Mouse (Mus musculus) MEL (cell line): ENCODE results near the gene Nsg2.
"Not testable (repeated sequence)": the region's sequence is repeated elsewhere in the genome, so short reads cannot be mapped to it uniquely, and the experiment has no call there.

ENCODE experiments used
- CHD1 ChIP-seq: IDR thresholded peaks from 2 replicates; pipeline ENCODE4 v1.6.1; 2012; ENCODE audit warnings: low read depth, mild to moderate bottlenecking, inconsistent platforms, low read length, improper control_type of control experiment
- CTCF ChIP-seq, 3 experiments: IDR thresholded peaks in 2 of 3; conservative IDR thresholded peaks in 1 of 3; 2 replicates each; pipeline ENCODE4 v1.5.1; 2011 to 2012; ENCODE audit warnings: low read length in 3 of 3, low read depth in 2 of 3, mild to moderate bottlenecking in 2 of 3, improper control_type of control experiment in 1 of 3, inconsistent platforms in 1 of 3, mixed read lengths in 1 of 3, moderate library complexity in 1 of 3; ENCODE audit not compliant: control insufficient read depth in 1 of 3, insufficient read depth in 1 of 3, poor library complexity in 1 of 3, severe bottlenecking in 1 of 3
- EP300 ChIP-seq, 2 experiments: IDR thresholded peaks; 2 replicates each; pipeline ENCODE4 v1.6.1; 2011; ENCODE audit warnings: improper control_type of control experiment in 2 of 2, low read length in 2 of 2, low read depth in 1 of 2, mild to moderate bottlenecking in 1 of 2
- GABPA ChIP-seq: IDR thresholded peaks from 2 replicates; pipeline ENCODE4 v1.6.1; 2012; ENCODE audit warnings: low read depth, mild to moderate bottlenecking, inconsistent platforms, low read length, improper control_type of control experiment, moderate library complexity
- HCFC1 ChIP-seq: IDR thresholded peaks from 2 replicates; pipeline ENCODE4 v1.6.1; 2012; ENCODE audit warnings: low read depth, mild to moderate bottlenecking, inconsistent platforms, low read length, improper control_type of control experiment, moderate library complexity
- MAX ChIP-seq: IDR thresholded peaks from 2 replicates; pipeline ENCODE4 v1.6.1; 2011; ENCODE audit warnings: low read length, improper control_type of control experiment
- MEF2A ChIP-seq: IDR thresholded peaks from 2 replicates; pipeline ENCODE4 v1.6.1; 2014; ENCODE audit warnings: low read depth, mild to moderate bottlenecking, inconsistent platforms, low read length, improper control_type of control experiment; ENCODE audit not compliant: poor library complexity, insufficient replicate concordance, severe bottlenecking; ENCODE audit errors: extremely low read depth
- POLR2A ChIP-seq, 2 experiments: IDR thresholded peaks; 2 replicates each; pipeline ENCODE4 v1.6.1; 2011 to 2012; ENCODE audit warnings: low read length in 2 of 2, mild to moderate bottlenecking in 2 of 2, control low read depth in 1 of 2, improper control_type of control experiment in 1 of 2, low read depth in 1 of 2, moderate library complexity in 1 of 2; ENCODE audit not compliant: control insufficient read depth in 1 of 2, insufficient read depth in 1 of 2, poor library complexity in 1 of 2
- POLR2AphosphoS5 ChIP-seq: IDR thresholded peaks from 2 replicates; pipeline ENCODE4 v1.6.1; 2012; ENCODE audit warnings: low read depth, borderline replicate concordance, mild to moderate bottlenecking, inconsistent platforms, low read length, moderate library complexity, mixed read lengths
- RAD21 ChIP-seq: IDR thresholded peaks from 2 replicates; pipeline ENCODE4 v1.6.1; 2011; ENCODE audit warnings: mild to moderate bottlenecking, low read depth, low read length, improper control_type of control experiment
- TAL1 ChIP-seq: IDR thresholded peaks from 2 replicates; pipeline ENCODE4 v1.6.1; 2012; ENCODE audit warnings: mild to moderate bottlenecking, inconsistent platforms, low read length, moderate library complexity, mixed read lengths
- TCF12 ChIP-seq: IDR thresholded peaks from 2 replicates; pipeline ENCODE4 v1.6.1; 2014; ENCODE audit warnings: low read depth, mild to moderate bottlenecking, inconsistent platforms, low read length, improper control_type of control experiment, moderate library complexity
- UBTF ChIP-seq: IDR thresholded peaks from 2 replicates; pipeline ENCODE4 v1.6.1; 2012; ENCODE audit warnings: low read depth, mild to moderate bottlenecking, inconsistent platforms, low read length, improper control_type of control experiment, moderate library complexity, borderline replicate concordance; ENCODE audit not compliant: insufficient read depth

DNA sequence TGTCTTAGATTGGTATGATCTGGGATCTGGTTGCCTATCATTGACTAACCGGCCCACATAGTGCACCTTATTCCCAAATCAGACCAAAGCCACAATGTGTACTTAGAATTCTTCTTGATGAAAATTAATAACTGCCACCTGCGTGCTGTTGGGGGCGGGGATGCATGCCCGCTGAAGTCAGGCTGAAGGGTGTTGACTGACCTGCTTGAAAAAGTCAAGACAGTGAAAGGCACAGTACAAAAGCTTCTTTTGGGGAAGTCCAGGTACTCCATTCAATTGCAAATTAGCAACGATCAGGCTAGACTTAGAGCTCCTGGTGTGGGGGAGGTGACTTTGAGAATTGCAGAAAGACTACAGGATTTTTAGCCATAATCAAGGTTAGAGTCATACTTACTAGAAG, 20.2 kb upstream of the Nsg2 start:
- not testable (repeated sequence) for TF ChIP-seq POLR2A (IDR thresholded peaks at IDR 0.05; ENCODE audit: control insufficient read depth in 1 of 2, insufficient read depth in 1 of 2, low read depth in 1 of 2, low read length in 2 of 2, poor library complexity in 1 of 2); CTCF (IDR thresholded peaks at IDR 0.05 in 2 of 3, conservative IDR thresholded peaks at IDR 0.05 in 1 of 3; ENCODE audit: control insufficient read depth in 1 of 3, insufficient read depth in 1 of 3, low read depth in 2 of 3, low read length in 3 of 3, poor library complexity in 1 of 3, severe bottlenecking in 1 of 3); EP300 (IDR thresholded peaks at IDR 0.05; ENCODE audit: low read depth in 1 of 2, low read length in 2 of 2); MEF2A; TCF12; RAD21; MAX; UBTF; POLR2AphosphoS5; HCFC1; TAL1; GABPA; CHD1
